Mouse (Mus musculus): ENCODE measurements around the gene Abcg5. TPM values are rescaled to one million over a fixed set of nuclear protein-coding genes. Genes with fewer than 3 reads are reported as not detected.

The Abcg5 gene
- polyA plus RNA-seq, 1 experiment = not detected

DNA sequence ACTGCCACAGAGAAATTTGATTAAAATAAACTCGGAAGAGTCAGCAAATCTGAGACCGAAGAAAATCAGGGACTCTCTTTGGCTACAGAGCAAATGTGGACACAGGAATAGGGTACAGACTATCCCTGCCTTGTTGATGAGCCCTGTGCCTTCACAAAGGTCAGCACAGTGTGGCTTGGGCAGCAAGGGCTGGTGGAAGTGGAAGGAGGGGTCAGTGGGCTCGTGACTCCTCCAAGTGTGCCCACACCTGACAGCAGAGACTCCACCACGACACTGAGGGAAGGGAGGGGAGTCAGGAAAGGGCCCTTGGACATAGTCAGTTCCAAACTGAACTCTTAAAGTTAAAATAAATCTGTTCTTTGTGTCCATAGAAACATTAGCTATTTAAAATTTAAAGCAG is 32.1 kb upstream of the Abcg5 start:
- TF ChIP-seq POLR2AphosphoS2 (IDR thresholded peaks at IDR 0.05; ENCODE audit: insufficient read length, low read depth) (no peak), E2F4 (IDR thresholded peaks at IDR 0.05; ENCODE audit: insufficient read depth) (no peak), REST (IDR thresholded peaks at IDR 0.05; ENCODE audit: insufficient read depth, insufficient read length) (no peak), SRF (IDR thresholded peaks at IDR 0.05; ENCODE audit: control insufficient read depth, insufficient read length, low read depth) (no peak), CEBPB (IDR thresholded peaks at IDR 0.05; ENCODE audit: insufficient read depth, poor library complexity, severe bottlenecking) (no peak), TCF12 (IDR thresholded peaks at IDR 0.05; ENCODE audit: insufficient read depth, poor library complexity, severe bottlenecking) (no peak), MYOG (IDR thresholded peaks at IDR 0.05; ENCODE audit: control insufficient read depth in 1 of 3, insufficient read depth in 1 of 3, insufficient read length in 2 of 3, low read depth in 2 of 3) (no peak), TCF3 (IDR thresholded peaks at IDR 0.05; ENCODE audit: insufficient read length, low read depth) (no peak), USF1 (IDR thresholded peaks at IDR 0.05; ENCODE audit: low read depth) (no peak), MYOD1 (IDR thresholded peaks at IDR 0.05; ENCODE audit: control insufficient read depth in 1 of 3, insufficient read length in 2 of 3, low read depth in 2 of 3) (no peak), POLR2A (IDR thresholded peaks at IDR 0.05; ENCODE audit: insufficient read length, low read depth) (no peak), MAX (IDR thresholded peaks at IDR 0.05; ENCODE audit: low read depth) (no peak)
- H3ac ChIP-seq (ENCODE audit: control insufficient read depth, insufficient read length) = no peak overlapping the region
- H3K27me3 ChIP-seq (ENCODE audit: control insufficient read depth, insufficient read depth, insufficient read length) = no peaks in the 10 kb centered on the region
- H3K79me2 ChIP-seq (ENCODE audit: control insufficient read depth, insufficient read depth) = no peaks in the 10 kb centered on the region
- peaks cover 27% of the 10 kb centered on the region for H3K36me3 ChIP-seq (ENCODE audit: control insufficient read depth, insufficient read depth)
- H3K4me2 ChIP-seq (ENCODE audit: low read depth) = no peak overlapping the region
- no peak overlapping the region for H3K4me3 ChIP-seq

GRCm38 (mm10) chr17:84713563-84714164 is 30.9 kb upstream of the Abcg5 start:
- no peak overlapping the region for H3ac ChIP-seq (ENCODE audit: control insufficient read depth, insufficient read length)
- no peaks in the 10 kb centered on the region for H3K27me3 ChIP-seq (ENCODE audit: control insufficient read depth, insufficient read depth, insufficient read length)
- no peak for TF ChIP-seq USF1 (IDR thresholded peaks at IDR 0.05; ENCODE audit: low read depth)
- no peak for TF ChIP-seq MYOG (IDR thresholded peaks at IDR 0.05; ENCODE audit: control insufficient read depth in 1 of 3, insufficient read depth in 1 of 3, insufficient read length in 2 of 3, low read depth in 2 of 3)
- no peak for TF ChIP-seq REST (IDR thresholded peaks at IDR 0.05; ENCODE audit: insufficient read depth, insufficient read length)
- no peak for TF ChIP-seq POLR2A (IDR thresholded peaks at IDR 0.05; ENCODE audit: insufficient read length, low read depth)
- TF ChIP-seq POLR2AphosphoS2 (IDR thresholded peaks at IDR 0.05; ENCODE audit: insufficient read length, low read depth) = no peak
- no peak for TF ChIP-seq TCF12 (IDR thresholded peaks at IDR 0.05; ENCODE audit: insufficient read depth, poor library complexity, severe bottlenecking)
- no peak for TF ChIP-seq E2F4 (IDR thresholded peaks at IDR 0.05; ENCODE audit: insufficient read depth)
- TF ChIP-seq SRF (IDR thresholded peaks at IDR 0.05; ENCODE audit: control insufficient read depth, insufficient read length, low read depth) = no peak
- TF ChIP-seq MAX (IDR thresholded peaks at IDR 0.05; ENCODE audit: low read depth) = no peak
- no peak for TF ChIP-seq CEBPB (IDR thresholded peaks at IDR 0.05; ENCODE audit: insufficient read depth, poor library complexity, severe bottlenecking)
- TF ChIP-seq MYOD1 (IDR thresholded peaks at IDR 0.05; ENCODE audit: control insufficient read depth in 1 of 3, insufficient read length in 2 of 3, low read depth in 2 of 3) = no peak
- no peak overlapping the region for H3K4me2 ChIP-seq (ENCODE audit: low read depth)
- no peak overlapping the region for H3K4me3 ChIP-seq
- H3K79me2 ChIP-seq (ENCODE audit: control insufficient read depth, insufficient read depth) = no peaks in the 10 kb centered on the region
- H3K36me3 ChIP-seq (ENCODE audit: control insufficient read depth, insufficient read depth) = peaks cover 30% of the 10 kb centered on the region

- no peak overlapping the region for H3K4me2 ChIP-seq (ENCODE audit: low read depth)
- TF ChIP-seq E2F4 (IDR thresholded peaks at IDR 0.05; ENCODE audit: insufficient read depth) = no peak
- H3ac ChIP-seq (ENCODE audit: control insufficient read depth, insufficient read length) = no peak overlapping the region
- peaks cover 42% of the 10 kb centered on the region for H3K36me3 ChIP-seq (ENCODE audit: control insufficient read depth, insufficient read depth)
- H3K79me2 ChIP-seq (ENCODE audit: control insufficient read depth, insufficient read depth) = no peaks in the 10 kb centered on the region
- no peaks in the 10 kb centered on the region for H3K27me3 ChIP-seq (ENCODE audit: control insufficient read depth, insufficient read depth, insufficient read length)
- H3K4me3 ChIP-seq = no peak overlapping the region
Observed at GRCm38 (mm10) chr17:84709403-84709851, 26.6 kb upstream of the Abcg5 start.

DNA sequence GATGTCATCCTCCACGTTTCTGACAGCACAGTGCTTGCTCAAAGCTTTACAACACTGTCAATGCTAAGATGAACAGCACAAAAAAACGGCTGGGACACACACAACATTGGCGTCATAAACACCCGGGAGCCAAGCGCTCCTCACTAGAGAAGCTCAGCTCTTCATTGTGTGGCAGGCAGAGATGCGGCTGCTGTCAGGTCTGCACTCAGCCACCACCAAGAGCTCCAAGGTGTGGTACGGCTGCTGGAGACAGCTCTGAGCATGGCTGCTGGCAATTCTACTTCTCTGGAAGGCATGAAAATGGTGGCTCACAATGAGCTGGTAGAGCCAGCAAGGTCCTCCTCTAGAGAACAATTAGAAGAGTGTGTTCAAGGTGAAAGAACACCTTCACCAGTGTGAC is 26.0 kb upstream of the Abcg5 start:
- no peak for TF ChIP-seq TCF12 (IDR thresholded peaks at IDR 0.05; ENCODE audit: insufficient read depth, poor library complexity, severe bottlenecking)
- TF ChIP-seq E2F4 (IDR thresholded peaks at IDR 0.05; ENCODE audit: insufficient read depth) = no peak
- no peak for TF ChIP-seq REST (IDR thresholded peaks at IDR 0.05; ENCODE audit: insufficient read depth, insufficient read length)
- TF ChIP-seq USF1 (IDR thresholded peaks at IDR 0.05; ENCODE audit: low read depth) = no peak
- no peak for TF ChIP-seq MYOD1 (IDR thresholded peaks at IDR 0.05; ENCODE audit: control insufficient read depth in 1 of 3, insufficient read length in 2 of 3, low read depth in 2 of 3)
- no peak for TF ChIP-seq POLR2A (IDR thresholded peaks at IDR 0.05; ENCODE audit: insufficient read length, low read depth)
- TF ChIP-seq CEBPB (IDR thresholded peaks at IDR 0.05; ENCODE audit: insufficient read depth, poor library complexity, severe bottlenecking) = no peak
- no peak for TF ChIP-seq SRF (IDR thresholded peaks at IDR 0.05; ENCODE audit: control insufficient read depth, insufficient read length, low read depth)
- TF ChIP-seq POLR2AphosphoS2 (IDR thresholded peaks at IDR 0.05; ENCODE audit: insufficient read length, low read depth) = no peak
- no peak for TF ChIP-seq TCF3 (IDR thresholded peaks at IDR 0.05; ENCODE audit: insufficient read length, low read depth)
- no peak for TF ChIP-seq MYOG (IDR thresholded peaks at IDR 0.05; ENCODE audit: control insufficient read depth in 1 of 3, insufficient read depth in 1 of 3, insufficient read length in 2 of 3, low read depth in 2 of 3)
- no peak for TF ChIP-seq MAX (IDR thresholded peaks at IDR 0.05; ENCODE audit: low read depth)
- no peak overlapping the region for H3K4me3 ChIP-seq
- no peak overlapping the region for H3K4me2 ChIP-seq (ENCODE audit: low read depth)
- H3K36me3 ChIP-seq (ENCODE audit: control insufficient read depth, insufficient read depth) = peaks cover 37% of the 10 kb centered on the region
- no peaks in the 10 kb centered on the region for H3K27me3 ChIP-seq (ENCODE audit: control insufficient read depth, insufficient read depth, insufficient read length)
- no peak overlapping the region for H3ac ChIP-seq (ENCODE audit: control insufficient read depth, insufficient read length)
- no peaks in the 10 kb centered on the region for H3K79me2 ChIP-seq (ENCODE audit: control insufficient read depth, insufficient read depth)

- peaks cover 30% of the 10 kb centered on the region for H3K36me3 ChIP-seq (ENCODE audit: control insufficient read depth, insufficient read depth)
- H3ac ChIP-seq (ENCODE audit: control insufficient read depth, insufficient read length) = no peak overlapping the region
- H3K4me3 ChIP-seq = no peak overlapping the region
- no peaks in the 10 kb centered on the region for H3K27me3 ChIP-seq (ENCODE audit: control insufficient read depth, insufficient read depth, insufficient read length)
- no peak overlapping the region for H3K4me2 ChIP-seq (ENCODE audit: low read depth)
- H3K79me2 ChIP-seq (ENCODE audit: control insufficient read depth, insufficient read depth) = no peaks in the 10 kb centered on the region
- no peak for TF ChIP-seq TCF12 (IDR thresholded peaks at IDR 0.05; ENCODE audit: insufficient read depth, poor library complexity, severe bottlenecking)
- no peak for TF ChIP-seq E2F4 (IDR thresholded peaks at IDR 0.05; ENCODE audit: insufficient read depth)
- TF ChIP-seq SRF (IDR thresholded peaks at IDR 0.05; ENCODE audit: control insufficient read depth, insufficient read length, low read depth) = no peak
- no peak for TF ChIP-seq MYOD1 (IDR thresholded peaks at IDR 0.05; ENCODE audit: control insufficient read depth in 1 of 3, insufficient read length in 2 of 3, low read depth in 2 of 3)
- no peak for TF ChIP-seq TCF3 (IDR thresholded peaks at IDR 0.05; ENCODE audit: insufficient read length, low read depth)
- no peak for TF ChIP-seq USF1 (IDR thresholded peaks at IDR 0.05; ENCODE audit: low read depth)
- no peak for TF ChIP-seq REST (IDR thresholded peaks at IDR 0.05; ENCODE audit: insufficient read depth, insufficient read length)
- no peak for TF ChIP-seq POLR2A (IDR thresholded peaks at IDR 0.05; ENCODE audit: insufficient read length, low read depth)
- no peak for TF ChIP-seq POLR2AphosphoS2 (IDR thresholded peaks at IDR 0.05; ENCODE audit: insufficient read length, low read depth)
- no peak for TF ChIP-seq MYOG (IDR thresholded peaks at IDR 0.05; ENCODE audit: control insufficient read depth in 1 of 3, insufficient read depth in 1 of 3, insufficient read length in 2 of 3, low read depth in 2 of 3)
- TF ChIP-seq MAX (IDR thresholded peaks at IDR 0.05; ENCODE audit: low read depth) = no peak
- no peak for TF ChIP-seq CEBPB (IDR thresholded peaks at IDR 0.05; ENCODE audit: insufficient read depth, poor library complexity, severe bottlenecking)
Observed at GRCm38 (mm10) chr17:84707407-84707806, 24.6 kb upstream of the Abcg5 start.

Data from myocyte (in vitro differentiated cells).